Mouse (Mus musculus) v-Abl transformed pro-B cells (cell line): ENCODE data around the gene Smarca2.

ENCODE experiments used
- in situ Hi-C, 2 experiments: fragments of 400-800 bp; cut with MboI; formaldehyde crosslinking; loops; one replicate each; pipeline ENCODE4 v1.15.1; 2025; ENCODE audit not compliant: unreplicated experiment in 2 of 2

Gene Smarca2

GRCm38 (mm10) chr19:26761257-26761656 lies 156.4 kb downstream of the Smarca2 start:
- in situ Hi-C loops = no loop called here

GRCm38 (mm10) chr19:26765483-26765882 lies 160.6 kb downstream of the Smarca2 start:
- in situ Hi-C loops = no loop called here

- in situ Hi-C loops = no loop called here
Measured at GRCm38 (mm10) chr19:26767454-26767853, 162.6 kb downstream of the Smarca2 start.

GRCm38 (mm10) chr19:26767941-26768340 lies 163.1 kb downstream of the Smarca2 start:
- in situ Hi-C loops = no loop called here

GRCm38 (mm10) chr19:26768846-26769245 lies 164.0 kb downstream of the Smarca2 start:
- in situ Hi-C loops = no loop called here

GRCm38 (mm10) chr19:26769609-26770500 lies 165.0 kb downstream of the Smarca2 start:
- in situ Hi-C loops = no loop called here

GRCm38 (mm10) chr19:26770592-26770991 lies 165.7 kb downstream of the Smarca2 start:
- in situ Hi-C loops = no loop called here

GRCm38 (mm10) chr19:26772051-26772583 lies 167.3 kb downstream of the Smarca2 start:
- in situ Hi-C loops = no loop called here

- in situ Hi-C loops = no loop called here
Measured at GRCm38 (mm10) chr19:26776066-26777025, 171.5 kb downstream of the Smarca2 start.

GRCm38 (mm10) chr19:26778199-26778598 lies 173.3 kb downstream of the Smarca2 start:
- in situ Hi-C loops = no loop called here

GRCm38 (mm10) chr19:26781209-26781608 lies 176.4 kb downstream of the Smarca2 start:
- in situ Hi-C loops = no loop called here

- in situ Hi-C loops = no loop called here
Measured at GRCm38 (mm10) chr19:26788446-26788845, 183.6 kb downstream of the Smarca2 start.

GRCm38 (mm10) chr19:26790386-26791346 lies 185.8 kb downstream of the Smarca2 start:
- in situ Hi-C loops = no loop called here

GRCm38 (mm10) chr19:26794315-26794714 lies 189.5 kb downstream of the Smarca2 start:
- in situ Hi-C loops = no loop called here

GRCm38 (mm10) chr19:26796006-26796405 lies 191.2 kb downstream of the Smarca2 start:
- in situ Hi-C loops = no loop called here

GRCm38 (mm10) chr19:26804401-26804800 lies 199.6 kb downstream of the Smarca2 start:
- in situ Hi-C loops = no loop called here

GRCm38 (mm10) chr19:26814629-26815028 lies 209.8 kb downstream of the Smarca2 start:
- in situ Hi-C loops = no loop called here

- in situ Hi-C loops = no loop called here
Measured at GRCm38 (mm10) chr19:26817901-26818300, 213.1 kb downstream of the Smarca2 start.
